Mouse (Mus musculus) C2C12 (cell line): ENCODE results near the gene Mcee. TPM values are rescaled to one million over a fixed set of nuclear protein-coding genes. Genes with fewer than 3 reads are reported as not detected.

Source experiments
- H3K27me3 ChIP-seq: one replicate; pipeline ENCODE4 v1.6.1; 2011; ENCODE audit not compliant: control insufficient read depth, insufficient read depth, insufficient read length
- H3K36me3 ChIP-seq: one replicate; pipeline ENCODE4 v1.6.1; 2011; ENCODE audit not compliant: control insufficient read depth, insufficient read depth
- H3K4me3 ChIP-seq: one replicate; pipeline ENCODE4 v1.5.1; 2011; ENCODE audit warnings: mild to moderate bottlenecking, control low read depth; ENCODE audit not compliant: poor library complexity, insufficient read depth, severe bottlenecking
- H3K79me2 ChIP-seq: one replicate; pipeline ENCODE4 v1.6.1; 2011; ENCODE audit not compliant: control insufficient read depth, insufficient read depth
- H3K79me3 ChIP-seq: one replicate; pipeline ENCODE4 v1.6.1; 2011; ENCODE audit warnings: low read depth, control low read depth
- H3ac ChIP-seq: one replicate; pipeline ENCODE3; 2011; ENCODE audit warnings: low read depth; ENCODE audit not compliant: control insufficient read depth, insufficient read length
- CEBPB ChIP-seq: IDR thresholded peaks from one replicate; pipeline ENCODE4 v1.6.1; 2011; ENCODE audit warnings: low read depth, mild to moderate bottlenecking, control low read depth, moderate library complexity
- CTCF ChIP-seq: IDR thresholded peaks from one replicate; pipeline ENCODE4 v1.5.1; 2011; ENCODE audit not compliant: control insufficient read depth, insufficient read depth, insufficient read length
- FOSL1 ChIP-seq: IDR thresholded peaks from one replicate; pipeline ENCODE4 v1.8.0; 2011; ENCODE audit warnings: mild to moderate bottlenecking, low read length; ENCODE audit not compliant: poor library complexity, insufficient read depth, severe bottlenecking
- MAX ChIP-seq: IDR thresholded peaks from one replicate; pipeline ENCODE4 v1.6.1; 2011; ENCODE audit warnings: mild to moderate bottlenecking, control low read depth
- MYOD1 ChIP-seq: IDR thresholded peaks from one replicate; pipeline ENCODE4 v1.6.1; 2011; ENCODE audit warnings: low read depth; ENCODE audit not compliant: control insufficient read depth, insufficient read length
- MYOG ChIP-seq: IDR thresholded peaks from one replicate; pipeline ENCODE4 v1.6.1; 2011; ENCODE audit not compliant: control insufficient read depth, insufficient read length; ENCODE audit errors: extremely low read depth
- USF1 ChIP-seq: IDR thresholded peaks from one replicate; pipeline ENCODE4 v1.6.1; 2011; ENCODE audit warnings: low read depth, mild to moderate bottlenecking, control low read depth, moderate library complexity
- polyA plus RNA-seq: library from polyadenylated mRNA; unstranded; fragments of >200 nt; fragmentation: generic; extraction: Trizol; gene quantifications from one replicate; pipeline ENCODE4 v1.2.1, GENCODE M21; 2012; ENCODE audit warnings: missing spikeins

Mcee gene
- polyA plus RNA-seq, 1 experiment, result 6.9 TPM

GRCm38 (mm10) chr7:64357405-64357804 lies 35.0 kb upstream of the Mcee start:
- Histone ChIP-seq H3K79me3 (no peaks in the 10 kb centered on the region), H3ac (no peak overlapping the region), H3K27me3 (no peaks in the 10 kb centered on the region), H3K4me3 (no peak overlapping the region), H3K79me2 (no peaks in the 10 kb centered on the region), H3K36me3 (peaks cover 7% of the 10 kb centered on the region)
- TF ChIP-seq CEBPB (no peak), MYOD1 (no peak), MYOG (no peak), CTCF (no peak), FOSL1 (no peak), MAX (no peak), USF1 (no peak)

GRCm38 (mm10) chr7:64358666-64359065 lies 33.7 kb upstream of the Mcee start:
- H3K36me3 ChIP-seq, result peaks cover 12% of the 10 kb centered on the region
- TF ChIP-seq CEBPB (no peak), MYOG (no peak), MYOD1 (no peak), USF1 (no peak), FOSL1 (no peak), CTCF (no peak), MAX (no peak)
- H3K79me3 ChIP-seq, result no peaks in the 10 kb centered on the region
- no peaks in the 10 kb centered on the region for H3K27me3 ChIP-seq
- H3K4me3 ChIP-seq, result no peak overlapping the region
- no peaks in the 10 kb centered on the region for H3K79me2 ChIP-seq
- no peak overlapping the region for H3ac ChIP-seq

- Histone ChIP-seq H3K4me3 (no peak overlapping the region), H3K36me3 (peaks cover 12% of the 10 kb centered on the region)
- TF ChIP-seq FOSL1 (no peak), MYOG (no peak), CTCF (no peak), CEBPB (no peak), MYOD1 (no peak), MAX (no peak), USF1 (no peak)
Measured at GRCm38 (mm10) chr7:64359943-64360585, 32.3 kb upstream of the Mcee start.

GRCm38 (mm10) chr7:64360586-64360945 lies 31.8 kb upstream of the Mcee start:
- Histone ChIP-seq H3K27me3 (no peaks in the 10 kb centered on the region), H3ac (no peak overlapping the region), H3K79me2 (no peaks in the 10 kb centered on the region), H3K36me3 (peaks cover 12% of the 10 kb centered on the region), H3K79me3 (no peaks in the 10 kb centered on the region), H3K4me3 (no peak overlapping the region)
- TF ChIP-seq CTCF (no peak), MYOG (no peak), CEBPB (no peak), MAX (no peak), USF1 (no peak), FOSL1 (no peak), MYOD1 (no peak)

More at GRCm38 (mm10) chr7:64359943-64360585, 32.3 kb upstream of the Mcee start:
- Histone ChIP-seq H3K79me3 (no peaks in the 10 kb centered on the region), H3ac (no peak overlapping the region), H3K27me3 (no peaks in the 10 kb centered on the region), H3K79me2 (no peaks in the 10 kb centered on the region)

GRCm38 (mm10) chr7:64365863-64366262 lies 26.5 kb upstream of the Mcee start:
- Histone ChIP-seq H3K27me3 (no peaks in the 10 kb centered on the region), H3K36me3 (peaks cover 15% of the 10 kb centered on the region), H3K79me2 (no peaks in the 10 kb centered on the region), H3K79me3 (no peaks in the 10 kb centered on the region), H3K4me3 (no peak overlapping the region), H3ac (no peak overlapping the region)
- TF ChIP-seq CTCF (no peak), MYOD1 (no peak)

- no peaks in the 10 kb centered on the region for H3K79me2 ChIP-seq
- TF ChIP-seq MAX (no peak), USF1 (no peak)
- no peaks in the 10 kb centered on the region for H3K27me3 ChIP-seq
- no peak overlapping the region for H3ac ChIP-seq
- H3K4me3 ChIP-seq, result no peak overlapping the region
- peaks cover 3% of the 10 kb centered on the region for H3K36me3 ChIP-seq
- no peaks in the 10 kb centered on the region for H3K79me3 ChIP-seq
Measured at GRCm38 (mm10) chr7:64369841-64370240, 22.6 kb upstream of the Mcee start.
